In genomic region chr16:23550346-23550980, GRCm38 (mm10) we compare ENCODE assay signal across 8 mouse cellular contexts. TPM values are rescaled to one million over a fixed set of nuclear protein-coding genes. Genes with fewer than 3 reads are reported as not detected.
DNase-seq lines count a peak whose midpoint lies in the region; ATAC-seq and TF ChIP-seq lines count a peak whose summit lies in the region.

No protein-coding gene starts in this region.

- H3K4me3 ChIP-seq in ES-Bruce4 (ENCODE audit: low read depth, low read length), result no peak overlapping the region

- TF ChIP-seq CTCF in ES-Bruce4 (IDR thresholded peaks at IDR 0.05; ENCODE audit: low read depth, low read length), result peak; percentile 77

- no peaks in the 10 kb centered on the region for H3K27me3 ChIP-seq in ES-Bruce4 (ENCODE audit: control insufficient read depth, insufficient read depth, low read length, poor library complexity, severe bottlenecking)

- H3K4me1 ChIP-seq in ES-Bruce4 (ENCODE audit: control insufficient read depth, insufficient read depth, low read length), result no peaks in the 10 kb centered on the region

- peak; percentile 76 for ATAC-seq in megakaryocyte progenitor cell, adult 5-6 weeks (replicated peaks; ENCODE audit: poor library complexity)
- ATAC-seq in erythroblast, adult 5-6 weeks (replicated peaks; ENCODE audit: low FRiP score, poor library complexity, severe bottlenecking), result no peak

- H3K9me3 ChIP-seq in ES-Bruce4 (replicated peaks; ENCODE audit: control insufficient read depth, insufficient read depth, low read length, poor library complexity, severe bottlenecking), result no peaks in the 10 kb centered on the region

- peak; percentile 39 for DNase-seq in adrenal gland, adult 2 months
- DNase-seq in embryo, embryonic 11 days, result peak; percentile 77
- peak; percentile 40 to 70 for DNase-seq in heart, postnatal 36 days
- peak; percentile 67 to 73 for DNase-seq in layer of hippocampus, postnatal 10 days (ENCODE audit: low spot score in 2 of 2)
- peak; percentile 74 for DNase-seq in right cerebral cortex, adult 2 months (ENCODE audit: low spot score in 2 of 2)

- no peak for TF ChIP-seq POLR2A in ES-Bruce4 (IDR thresholded peaks at IDR 0.05; ENCODE audit: insufficient read depth, low read length)

- H3K36me3 ChIP-seq in ES-Bruce4 (ENCODE audit: control insufficient read depth, insufficient read depth, low read length, poor library complexity, severe bottlenecking), result no peaks in the 10 kb centered on the region

- no peak for TF ChIP-seq EP300 in ES-Bruce4 (IDR thresholded peaks at IDR 0.05; ENCODE audit: insufficient read depth, low read depth, low read length)

- no peak overlapping the region for H3K9ac ChIP-seq in ES-Bruce4 (ENCODE audit: low read depth, poor library complexity, severe bottlenecking)

- intact Hi-C loops in heart, postnatal 36 days (cut with DNase I), result loop anchor here (1.0 kb wide), 3 partner anchors 98 to 403 kb away; no protein-coding TSS in a partner anchor

- H3K27ac ChIP-seq in ES-Bruce4 (ENCODE audit: insufficient read depth, low read length), result no peak overlapping the region

RNA-seq across cellular contexts. Expression of gene Masp1, which starts 29.8 kb away (rescaled TPM):
- polyA plus RNA-seq in ES-Bruce4 (2011; ENCODE audit: insufficient read depth, insufficient read length, low read depth, missing spikeins), result 2.5 TPM in 2 replicates
- total RNA-seq in adrenal gland, adult 2 months (2021), result 100 to 1,000 TPM in 1 of 2 experiments, 10 to 100 TPM in 1; 46.1 to 169 TPM
- polyA plus RNA-seq in adrenal gland, adult 2 months (2012; rRNA removed), result 33.8 and 67.9 TPM in 2 replicates
- 10 to 100 TPM; 16.9 to 17.3 TPM for total RNA-seq in heart, postnatal 36 days (2021)
- 10 to 100 TPM; 37.8 to 40.1 TPM for total RNA-seq in layer of hippocampus, postnatal 10 days (2021)
- total RNA-seq in megakaryocyte progenitor cell, adult 5-6 weeks (2015), result not detected in 2 replicates
- not detected in 2 replicates for total RNA-seq in megakaryocyte progenitor cell, adult 5-6 weeks (2017)
- total RNA-seq in erythroblast, adult 5-6 weeks (2015; ENCODE audit: low replicate concordance), result not detected in 2 replicates
- total RNA-seq in erythroblast, adult 5-6 weeks (2017; ENCODE audit: low replicate concordance), result not detected in 2 replicates

RNA-seq across cellular contexts. Expression of gene Rtp4, which starts 30.4 kb away (rescaled TPM):
- polyA plus RNA-seq in ES-Bruce4 (2011; ENCODE audit: insufficient read depth, insufficient read length, low read depth, missing spikeins), result 2.1 and 4.0 TPM in 2 replicates
- 10 to 100 TPM; 10.2 to 11.1 TPM for total RNA-seq in adrenal gland, adult 2 months (2021)
- polyA plus RNA-seq in adrenal gland, adult 2 months (2012; rRNA removed), result 7.4 and 15.3 TPM in 2 replicates
- total RNA-seq in heart, postnatal 36 days (2021), result 10 to 100 TPM in 1 of 2 experiments, 1 to 10 TPM in 1; 6.5 to 11.9 TPM
- total RNA-seq in layer of hippocampus, postnatal 10 days (2021), result 1 to 10 TPM in 1 of 2 experiments, under 1 TPM in 1; 0.60 to 1.1 TPM
- total RNA-seq in megakaryocyte progenitor cell, adult 5-6 weeks (2015), result 4.6 and 5.6 TPM in 2 replicates
- total RNA-seq in megakaryocyte progenitor cell, adult 5-6 weeks (2017), result 1.2 and 2.4 TPM in 2 replicates
- total RNA-seq in erythroblast, adult 5-6 weeks (2015; ENCODE audit: low replicate concordance), result 24.9 and 40.5 TPM in 2 replicates
- total RNA-seq in erythroblast, adult 5-6 weeks (2017; ENCODE audit: low replicate concordance), result 7.9 and 8.9 TPM in 2 replicates

Comparison
In these comparisons a context has a peak if more than half of its experiments do, and no peak if none do; other contexts are left out.
1. RNA of gene Masp1, which starts 29.8 kb away (total RNA-seq): 46.1 to 169 TPM in adrenal gland, adult 2 months, 37.8 to 40.1 TPM in layer of hippocampus, postnatal 10 days and 16.9 to 17.3 TPM in heart, postnatal 36 days; not detected in megakaryocyte progenitor cell, adult 5-6 weeks and not detected in erythroblast, adult 5-6 weeks; every median in the first group is over 10 times any median in the second.
2. Peak in every context shown above with its lines, with median percentiles within 50 percentile points of each other: DNase-seq.